Mouse (Mus musculus) liver, embryonic 13.5 days (tissue): ENCODE measurements around the gene Csnk1g2. TPM values are rescaled to one million over a fixed set of nuclear protein-coding genes. Genes with fewer than 3 reads are reported as not detected.
A peak's percentile ranks its signal among the peaks of the same experiment; 100 is the strongest.

Experiments used
- ATAC-seq: fragments of 200-750 bp; cut with Nextera tagmentation; 2 replicates; pipeline ENCODE4 v1.8.0; 2017; ENCODE audit warnings: low read depth, mild to moderate bottlenecking, moderate number of reproducible peaks, moderate library complexity
- DNase-seq: peaks from one replicate; pipeline ENCODE4 v3.0.0; 2022
- H3K27ac ChIP-seq: fragments of 300-500 bp; sonication (generic); 2 replicates; pipeline ENCODE4 v1.5.1; 2015; ENCODE audit warnings: moderate library complexity, mild to moderate bottlenecking, inconsistent platforms
- H3K27me3 ChIP-seq: fragments of 300-500 bp; sonication (generic); 2 replicates; pipeline ENCODE4 v1.6.1; 2015; ENCODE audit warnings: mild to moderate bottlenecking, inconsistent platforms
- H3K36me3 ChIP-seq: fragments of 300-500 bp; sonication (generic); 2 replicates; pipeline ENCODE4 v1.6.1; 2015; ENCODE audit warnings: mild to moderate bottlenecking, inconsistent platforms
- H3K4me1 ChIP-seq: fragments of 300-500 bp; sonication (generic); replicated peaks from 2 replicates; pipeline ENCODE4 v1.6.1; 2015; ENCODE audit warnings: inconsistent platforms
- H3K4me2 ChIP-seq: fragments of 300-500 bp; sonication (generic); 2 replicates; pipeline ENCODE4 v1.6.1; 2015; ENCODE audit warnings: inconsistent platforms, mild to moderate bottlenecking, moderate library complexity
- H3K4me3 ChIP-seq: fragments of 300-500 bp; sonication (generic); replicated peaks from 2 replicates; pipeline ENCODE4 v1.5.1; 2015; ENCODE audit warnings: mild to moderate bottlenecking, inconsistent platforms
- H3K9ac ChIP-seq: fragments of 300-500 bp; sonication (generic); 2 replicates; pipeline ENCODE4 v1.6.1; 2015; ENCODE audit warnings: mild to moderate bottlenecking, inconsistent platforms
- H3K9me3 ChIP-seq: fragments of 300-500 bp; sonication (generic); replicated peaks from 2 replicates; pipeline ENCODE4 v1.6.1; 2016; ENCODE audit warnings: inconsistent platforms
- WGBS: fragments of 180-500 bp; shearing (Covaris S2); methylation state at CpG from one replicate; pipeline ENCODE4 v1.1.7; 2015; ENCODE audit not compliant: insufficient replicate concordance; 5-methylcytosine and 5-hydroxymethylcytosine counted together
- polyA plus RNA-seq: library from polyadenylated mRNA; unstranded; fragments of >200 nt; fragmentation: Nextera tagmentation; extraction: Ambion mirVana; gene quantifications from 2 replicates; pipeline ENCODE4 v1.2.1, GENCODE M21; 2015

Csnk1g2 gene
- polyA plus RNA-seq, 1 experiment from 2014 or later = 51.1 TPM

DNA sequence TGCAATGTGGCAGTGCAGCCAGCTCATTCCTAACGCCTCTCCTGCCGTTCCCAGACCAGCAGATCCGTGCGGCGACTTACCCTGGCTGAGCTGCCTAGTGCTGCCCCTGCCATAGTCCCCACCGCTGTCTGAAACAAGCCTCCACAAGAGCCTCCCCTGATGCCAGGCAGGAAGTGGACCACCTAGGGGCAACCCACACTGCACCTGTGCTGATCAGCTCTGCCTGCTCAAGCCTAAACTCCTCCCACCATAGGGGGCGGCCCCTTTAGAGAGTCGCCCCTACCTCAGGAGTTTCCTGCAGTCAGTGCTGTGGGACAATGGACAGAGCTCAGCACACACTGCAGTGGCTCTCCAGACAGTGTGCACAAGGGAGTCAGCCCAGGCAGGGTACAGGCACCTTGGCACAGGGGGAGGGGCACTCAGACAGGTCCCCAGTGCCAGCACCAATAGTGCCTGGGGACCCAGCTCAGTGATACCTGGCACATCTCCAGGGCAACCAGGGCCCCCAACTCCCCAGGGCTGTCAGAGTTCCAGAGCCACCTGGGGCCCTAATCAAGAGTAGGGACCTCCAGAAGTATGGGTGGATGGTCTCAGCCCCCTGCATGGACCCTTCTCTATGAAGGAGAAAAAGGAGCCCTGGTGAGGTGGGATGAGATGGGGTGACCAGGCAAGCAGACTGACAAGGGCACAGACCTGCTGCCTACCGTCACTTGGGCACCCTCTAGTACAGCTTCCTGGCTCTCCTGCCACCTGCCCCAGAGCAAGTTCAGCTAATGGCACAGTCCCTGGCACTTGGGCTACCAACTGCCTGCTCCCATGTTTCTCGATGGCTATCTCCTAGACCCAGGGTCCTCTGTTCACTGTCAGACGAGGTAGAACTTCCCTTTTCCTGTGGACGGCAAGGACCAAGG, 37.7 kb upstream of the Csnk1g2 start:
- Histone ChIP-seq H3K36me3 (peaks cover 47% of the 10 kb centered on the region), H3K4me1 (peaks cover 71% of the 10 kb centered on the region), H3K4me3 (no peak overlapping the region), H3K27ac (peak overlapping the region; percentile 50; the same call in 1 of the 2 replicates), H3K27me3 (no peaks in the 10 kb centered on the region), H3K9ac (peak overlapping the region; percentile 26), H3K9me3 (no peaks in the 10 kb centered on the region), H3K4me2 (no peak overlapping the region)
- ATAC-seq (no peak; the same call in 1 of the 2 replicates), DNase-seq (no peak)
- WGBS = 66% methylated on average over 12 of the region's 12 CpGs

DNA sequence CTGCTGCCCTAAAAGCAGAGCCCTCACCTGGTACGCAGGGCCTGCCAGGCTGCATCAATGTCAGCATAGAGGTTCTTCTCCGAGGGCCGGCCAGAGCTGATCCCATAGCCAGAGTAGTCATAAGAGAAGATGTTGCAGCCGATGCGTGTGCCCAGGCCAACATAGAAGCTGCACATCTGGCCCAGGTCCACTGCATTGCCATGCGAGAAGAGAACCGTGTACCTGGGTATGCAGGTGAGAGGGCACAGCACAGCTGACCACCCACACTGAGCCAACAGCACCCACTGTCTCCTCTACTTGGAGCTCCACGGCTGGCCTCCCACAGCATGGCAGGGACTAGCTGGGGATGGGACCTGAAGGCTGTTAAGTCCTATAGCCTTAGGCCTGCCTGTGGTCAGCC, 37.1 kb upstream of the Csnk1g2 start:
- WGBS = 87% methylated on average over 8 of the region's 8 CpGs
- H3K27me3 ChIP-seq = no peaks in the 10 kb centered on the region
- ATAC-seq (no peak), DNase-seq (no peak)
- H3K9ac ChIP-seq = 0 out of 2 replicates have a peak overlapping the region, but pooled peaks have one; percentile 4
- no peak overlapping the region for H3K4me2 ChIP-seq
- H3K4me1 ChIP-seq = peaks cover 68% of the 10 kb centered on the region
- peaks cover 47% of the 10 kb centered on the region for H3K36me3 ChIP-seq
- no peak overlapping the region for H3K4me3 ChIP-seq
- peak overlapping the region; percentile 29; the same call in 1 of the 2 replicates for H3K27ac ChIP-seq
- no peaks in the 10 kb centered on the region for H3K9me3 ChIP-seq

DNA sequence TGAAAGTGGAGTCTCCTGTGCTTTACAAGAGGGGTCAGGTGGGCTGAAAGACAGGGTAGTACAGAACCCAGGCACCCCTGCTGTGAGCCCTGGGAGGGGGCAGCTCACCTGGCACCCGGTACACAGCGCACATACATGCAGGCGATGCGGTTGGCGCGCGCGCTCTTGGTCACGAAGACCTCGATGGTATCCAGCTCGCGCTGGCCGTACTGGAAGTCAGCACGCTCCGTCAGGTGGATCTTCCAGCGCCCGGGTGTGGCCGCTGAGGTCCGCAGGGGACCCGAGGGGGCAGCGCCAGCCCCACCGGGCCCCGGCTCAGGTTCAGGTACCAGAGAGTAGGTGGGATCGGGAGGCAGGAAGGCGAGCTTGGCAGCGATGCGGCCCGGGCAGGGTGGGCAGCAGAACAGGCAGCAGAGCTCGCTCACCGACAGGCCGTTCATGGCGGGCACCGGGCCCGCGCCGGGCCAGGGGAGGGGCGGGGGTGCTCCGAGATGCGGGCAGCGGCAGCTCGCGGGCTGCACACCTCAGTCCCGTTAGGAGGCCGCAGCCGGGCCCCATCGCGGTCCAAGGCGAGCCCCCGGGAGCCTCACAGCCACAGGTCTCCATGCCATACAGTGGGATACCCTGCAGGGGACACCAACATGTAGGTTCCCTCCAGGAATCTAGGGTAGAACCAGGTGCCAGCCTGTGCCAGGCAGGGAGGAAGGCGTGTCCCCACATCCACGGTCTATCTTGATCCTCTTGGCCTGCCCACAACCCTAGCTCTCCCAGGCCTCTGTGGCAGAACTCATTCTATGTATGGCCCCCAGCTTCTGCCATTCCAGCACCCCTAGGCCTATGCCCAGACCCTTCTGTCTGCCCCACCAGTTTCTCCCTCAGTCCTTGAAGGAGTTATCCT, 36.0 kb upstream of the Csnk1g2 start:
- Histone ChIP-seq H3K27me3 (no peaks in the 10 kb centered on the region), H3K4me3 (no peak overlapping the region; the same call in 1 of the 2 replicates), H3K4me2 (peak overlapping the region; percentile 21; the same call in 1 of the 2 replicates), H3K4me1 (peaks cover 77% of the 10 kb centered on the region), H3K9me3 (no peaks in the 10 kb centered on the region), H3K27ac (peak overlapping the region; percentile 29), H3K9ac (no peak overlapping the region), H3K36me3 (peaks cover 47% of the 10 kb centered on the region)
- DNase-seq = no peak
- ATAC-seq = no peak
- 92% methylated on average over 45 of the region's 51 CpGs for WGBS

DNA sequence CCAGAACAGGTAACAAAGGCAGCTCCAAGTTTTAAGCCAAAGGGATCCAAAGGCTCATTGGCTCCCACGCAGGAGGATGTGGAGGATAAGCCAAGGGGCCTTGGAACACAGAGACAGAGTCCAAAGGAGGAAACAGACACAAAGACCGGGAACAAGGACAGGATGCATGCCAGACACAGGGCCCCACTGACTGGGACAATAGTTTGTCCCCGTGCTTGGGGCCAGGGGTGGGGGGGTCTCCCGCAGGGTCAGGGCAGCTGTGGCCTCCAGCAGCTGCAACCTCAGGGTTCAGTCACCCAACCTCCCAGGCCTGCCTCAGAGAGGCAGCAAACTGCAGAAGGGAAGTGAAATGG, 35.4 kb upstream of the Csnk1g2 start:
- no peak for ATAC-seq
- Histone ChIP-seq H3K27me3 (no peaks in the 10 kb centered on the region), H3K4me1 (peaks cover 77% of the 10 kb centered on the region), H3K27ac (peak overlapping the region; percentile 29; the same call in 1 of the 2 replicates), H3K4me2 (peak overlapping the region; percentile 21; the same call in 1 of the 2 replicates), H3K36me3 (peaks cover 43% of the 10 kb centered on the region), H3K9me3 (no peaks in the 10 kb centered on the region), H3K4me3 (no peak overlapping the region; the same call in 1 of the 2 replicates), H3K9ac (no peak overlapping the region)
- DNase-seq = no peak
- WGBS = 66% methylated on average over 4 of the region's 4 CpGs

DNA sequence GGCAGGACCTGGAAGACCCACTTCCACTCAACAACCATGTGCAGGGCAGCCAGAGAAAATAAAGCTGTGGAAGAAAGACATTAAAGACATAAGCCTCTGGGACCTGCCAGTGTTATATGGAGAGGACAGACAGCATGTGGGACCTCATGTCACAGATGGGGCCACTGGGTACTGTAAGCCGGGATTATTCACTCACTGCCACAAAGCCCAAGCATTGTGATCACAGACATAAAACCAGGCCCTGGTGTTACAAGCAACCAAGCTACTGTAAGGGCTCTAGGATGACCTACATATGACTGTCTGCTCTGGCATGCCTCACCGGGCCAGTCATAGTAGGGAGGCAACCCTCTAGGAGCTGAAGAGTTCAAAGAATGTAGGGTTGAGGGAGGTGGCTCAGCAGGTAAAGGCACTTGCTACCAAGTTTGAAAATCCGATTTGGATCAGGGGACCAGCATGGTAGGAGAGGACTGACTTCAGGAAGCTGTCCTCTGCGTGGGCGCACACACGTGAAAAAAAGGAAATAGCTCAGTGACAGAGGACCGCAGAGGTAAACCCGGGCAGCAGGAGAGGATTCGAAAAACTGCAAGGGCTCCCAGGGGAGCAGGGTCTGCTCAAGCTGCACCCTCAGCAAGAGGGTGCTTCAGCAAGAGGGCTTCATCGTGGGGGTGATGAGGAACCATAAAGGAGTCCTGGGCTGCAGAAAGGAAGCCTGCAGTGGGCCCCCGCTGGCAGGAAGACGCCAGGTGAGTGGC, 33.3 kb upstream of the Csnk1g2 start:
- Histone ChIP-seq H3K36me3 (peaks cover 25% of the 10 kb centered on the region), H3K4me3 (peak overlapping the region; percentile 99), H3K4me2 (peak overlapping the region; percentile 99), H3K9me3 (no peaks in the 10 kb centered on the region), H3K4me1 (peaks cover 65% of the 10 kb centered on the region), H3K27me3 (no peaks in the 10 kb centered on the region), H3K27ac (peak overlapping the region; percentile 78), H3K9ac (peak overlapping the region; percentile 99)
- DNase-seq = no peak
- 10% methylated on average over 12 of the region's 12 CpGs for WGBS
- no peak for ATAC-seq

DNA sequence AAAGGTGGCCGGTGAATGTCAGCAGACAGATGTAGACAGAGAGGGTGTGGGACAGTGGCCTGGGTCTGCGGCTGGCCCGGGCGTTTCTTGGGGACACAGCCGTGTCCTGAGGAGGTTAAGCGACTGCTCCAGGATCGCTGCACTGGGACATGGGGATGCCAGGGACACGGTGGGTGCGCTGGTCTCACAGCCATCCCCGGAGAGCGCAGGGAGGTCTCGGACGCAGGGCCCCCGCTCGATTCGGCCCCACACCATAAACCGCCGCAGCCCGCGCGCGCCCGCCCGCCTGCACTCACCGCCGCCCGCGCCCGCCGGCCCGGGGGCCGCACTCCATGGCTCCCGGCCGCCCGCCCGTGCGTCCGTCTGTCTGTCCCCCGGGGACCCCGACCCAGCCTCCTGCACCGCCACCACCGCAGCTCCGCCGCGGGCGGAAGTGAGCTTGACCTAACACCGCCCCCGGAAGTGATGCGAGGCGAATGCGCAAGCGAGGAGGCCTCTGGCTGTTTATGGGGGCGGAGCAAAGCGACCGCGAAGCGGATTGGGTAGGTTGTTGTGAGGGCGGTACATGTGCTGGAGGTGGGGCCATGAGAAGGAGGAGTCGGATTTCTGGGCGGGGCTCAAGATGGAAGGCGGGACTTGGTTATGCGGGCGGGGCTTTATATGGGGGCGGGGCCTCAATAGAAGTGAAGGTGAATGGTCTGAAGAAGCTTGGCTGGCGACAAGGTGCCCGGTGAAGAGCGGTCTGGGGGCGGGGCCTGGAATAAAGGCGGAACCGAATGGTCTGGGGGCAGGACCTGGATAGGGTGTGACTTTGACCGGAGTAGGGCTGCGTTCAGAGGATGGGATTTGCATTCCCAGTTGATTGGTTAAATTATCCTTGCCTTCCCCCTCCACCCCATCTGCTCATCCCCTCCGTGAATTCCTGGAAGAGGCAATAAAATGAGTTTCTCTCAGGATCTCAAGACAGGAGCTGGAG, 32.5 kb upstream of the Csnk1g2 start, which contains the start of gene Abhd17a:
Gene Abhd17a (minus strand): TSS at position 463 of the 976 bp plus-strand sequence.
- Histone ChIP-seq H3K9ac (peak within 1 kb of the TSS; percentile 99), H3K4me1 (peaks cover 56% of the 10 kb centered on the region), H3K4me3 (peak within 1 kb of the TSS; percentile 99), H3K27ac (peak within 1 kb of the TSS; percentile 78), H3K27me3 (no peaks in the 10 kb centered on the region), H3K36me3 (peaks cover 18% of the 10 kb centered on the region), H3K4me2 (peak within 1 kb of the TSS; percentile 99), H3K9me3 (no peaks in the 10 kb centered on the region)
- WGBS = under 1% methylated on average over 73 of the region's 73 CpGs
- peak; percentile 94 for DNase-seq
- ATAC-seq = peak; percentile 95

DNA sequence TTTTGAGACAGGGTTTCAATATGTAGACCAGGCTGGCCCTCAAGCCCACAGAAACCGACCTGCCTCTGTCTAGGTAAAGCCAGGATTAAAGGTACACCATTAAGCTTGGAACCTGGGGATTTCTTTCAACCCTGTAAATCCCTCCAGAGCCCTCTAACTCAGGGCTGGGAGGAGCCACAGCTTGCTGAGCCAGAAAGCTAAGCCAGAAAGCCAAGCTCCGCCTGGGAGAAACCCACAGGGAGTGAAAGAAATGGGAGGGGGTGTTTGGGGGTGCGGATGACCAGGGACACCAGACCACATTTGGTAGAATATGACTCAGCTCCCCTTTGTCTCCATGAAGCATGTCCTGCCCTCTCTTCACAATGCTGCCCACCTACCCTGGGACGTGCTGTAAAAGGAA, 26.3 kb upstream of the Csnk1g2 start:
- H3K4me3 ChIP-seq = no peak overlapping the region
- ATAC-seq = no peak
- no peak for DNase-seq
- peak overlapping the region; percentile 7; the same call in 1 of the 2 replicates for H3K27ac ChIP-seq
- H3K4me2 ChIP-seq = no peak overlapping the region
- WGBS = 51% methylated on average over 4 of the region's 4 CpGs
- no peaks in the 10 kb centered on the region for H3K9me3 ChIP-seq
- peaks cover 51% of the 10 kb centered on the region for H3K4me1 ChIP-seq
- H3K27me3 ChIP-seq = no peaks in the 10 kb centered on the region
- no peaks in the 10 kb centered on the region for H3K36me3 ChIP-seq
- H3K9ac ChIP-seq = peak overlapping the region; percentile 39; the same call in 1 of the 2 replicates

DNA sequence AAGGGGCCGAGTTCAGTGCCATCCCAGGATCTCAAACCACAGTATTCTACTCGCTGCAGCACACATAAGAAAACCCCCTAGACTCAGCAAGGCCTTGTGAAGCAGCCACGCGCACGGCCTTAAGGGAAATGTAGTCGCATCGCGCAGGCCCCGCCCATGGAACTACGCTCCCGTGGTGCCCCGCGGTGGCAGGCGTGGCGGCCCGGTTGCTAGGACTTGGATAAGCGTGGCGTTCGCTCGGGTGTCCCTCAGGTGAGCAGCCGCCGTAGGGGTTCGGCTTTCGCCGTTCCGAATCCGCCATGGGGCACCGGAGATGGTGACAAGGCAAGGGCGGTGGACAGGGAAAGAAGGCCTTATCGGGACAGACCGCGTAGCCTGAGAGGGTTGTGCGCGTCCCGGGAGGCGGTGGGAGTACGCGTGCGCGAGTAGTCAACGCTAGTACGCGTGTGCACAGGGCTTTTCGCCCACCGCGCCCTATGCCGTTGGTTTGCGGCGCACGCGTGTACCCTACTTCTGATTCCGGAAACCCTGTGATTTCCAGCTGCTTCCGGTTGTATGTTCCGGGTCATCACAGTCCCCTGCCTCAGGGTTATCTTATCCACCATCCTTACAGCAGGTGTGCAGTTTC, 19.8 kb upstream of the Csnk1g2 start, which contains the start of the genes Scamp4 and Adat3:
Gene Scamp4 (plus strand): TSS at position 175 of the 628 bp plus-strand sequence.
Gene Adat3 (plus strand): TSS at position 183 of the 628 bp plus-strand sequence.
- peak within 1 kb of the TSS; percentile 92 for H3K4me2 ChIP-seq
- H3K27ac ChIP-seq = peak within 1 kb of the TSS; percentile 94
- peak; percentile 93 for DNase-seq
- H3K9ac ChIP-seq = peak within 1 kb of the TSS; percentile 77
- no peaks in the 10 kb centered on the region for H3K9me3 ChIP-seq
- peak; percentile 85 for ATAC-seq
- peaks cover 83% of the 10 kb centered on the region for H3K4me1 ChIP-seq
- under 1% methylated on average over 54 of the region's 54 CpGs for WGBS
- no peaks in the 10 kb centered on the region for H3K27me3 ChIP-seq
- peaks cover 23% of the 10 kb centered on the region for H3K36me3 ChIP-seq
- H3K4me3 ChIP-seq = peak within 1 kb of the TSS; percentile 69

- Histone ChIP-seq H3K4me2 (peak overlapping the region; percentile 92), H3K9me3 (no peaks in the 10 kb centered on the region), H3K9ac (peak overlapping the region; percentile 77), H3K36me3 (peaks cover 28% of the 10 kb centered on the region), H3K4me1 (peaks cover 83% of the 10 kb centered on the region), H3K27me3 (no peaks in the 10 kb centered on the region), H3K4me3 (peak overlapping the region; percentile 69), H3K27ac (peak overlapping the region; percentile 94)
- DNase-seq (no peak), ATAC-seq (peak; percentile 19)
- 18% methylated on average over 7 of the region's 7 CpGs for WGBS
Measured at GRCm38 (mm10) chr10:80603364-80603763, 19.3 kb upstream of the Csnk1g2 start.
